Comparison of ENCODE assay signal across 24 mouse cellular contexts in genomic region chr5:128871706-128872105, GRCm38 (mm10).
"Had no signal": no experiment of that assay in that cellular context is flagged by ENCODE, and none has a peak within 500 bp of the region (broad histone marks: within the 10 kb centered on the region; RNA-seq: fewer than 3 reads in every experiment).

No protein-coding gene starts in this region.

- H3K27ac ChIP-seq: gastrocnemius, adult 2 months; heart, embryonic 10.5 days; hindbrain, embryonic 10.5 days; hindbrain, embryonic 12.5 days; hindbrain, embryonic 14.5 days; intestine, embryonic 15.5 days; kidney, postnatal 0 days; left cerebral cortex, adult 2 months; limb, embryonic 10.5 days; limb, embryonic 12.5 days; liver, embryonic 13.5 days; liver, embryonic 15.5 days had no signal

- H3K4me1 ChIP-seq: heart, embryonic 10.5 days; heart, embryonic 12.5 days; hindbrain, embryonic 12.5 days; intestine, embryonic 15.5 days; limb, embryonic 10.5 days; limb, embryonic 12.5 days; liver, embryonic 13.5 days; liver, embryonic 15.5 days had no signal

- H3K9ac ChIP-seq: heart, embryonic 12.5 days; hindbrain, embryonic 12.5 days; hindbrain, embryonic 14.5 days; intestine, embryonic 15.5 days; limb, embryonic 12.5 days; liver, embryonic 13.5 days; liver, embryonic 15.5 days had no signal

- DNase-seq: gastrocnemius, adult 2 months; gastrocnemius, postnatal 10 days; gastrocnemius, postnatal 25 days; heart, adult 18-20 months; heart, postnatal 10 days; heart, postnatal 4 days; kidney, adult 18-20 months; kidney, adult 8-10 months; kidney, postnatal 14 days; kidney, postnatal 36 days; layer of hippocampus, adult 9-11 months; liver; liver, embryonic 13.5 days had no signal

- H3K9me3 ChIP-seq: heart, embryonic 10.5 days; heart, embryonic 12.5 days; hindbrain, embryonic 10.5 days; hindbrain, embryonic 12.5 days; intestine, embryonic 15.5 days; limb, embryonic 10.5 days; limb, embryonic 12.5 days; liver, embryonic 13.5 days; liver, embryonic 15.5 days had no signal

- H3K36me3 ChIP-seq: heart, embryonic 10.5 days; heart, embryonic 12.5 days; hindbrain, embryonic 10.5 days; hindbrain, embryonic 12.5 days; intestine, embryonic 15.5 days; limb, embryonic 10.5 days; limb, embryonic 12.5 days; liver, embryonic 13.5 days; liver, embryonic 15.5 days had no signal

- H3K4me3 ChIP-seq: gastrocnemius, adult 2 months; heart, embryonic 10.5 days; heart, embryonic 12.5 days; hindbrain, embryonic 10.5 days; hindbrain, embryonic 12.5 days; intestine, embryonic 15.5 days; left cerebral cortex, adult 2 months; limb, embryonic 10.5 days; limb, embryonic 12.5 days; liver, embryonic 13.5 days; liver, embryonic 15.5 days had no signal
